8 mouse cellular contexts compared by ENCODE assay signal in the genomic region with DNA sequence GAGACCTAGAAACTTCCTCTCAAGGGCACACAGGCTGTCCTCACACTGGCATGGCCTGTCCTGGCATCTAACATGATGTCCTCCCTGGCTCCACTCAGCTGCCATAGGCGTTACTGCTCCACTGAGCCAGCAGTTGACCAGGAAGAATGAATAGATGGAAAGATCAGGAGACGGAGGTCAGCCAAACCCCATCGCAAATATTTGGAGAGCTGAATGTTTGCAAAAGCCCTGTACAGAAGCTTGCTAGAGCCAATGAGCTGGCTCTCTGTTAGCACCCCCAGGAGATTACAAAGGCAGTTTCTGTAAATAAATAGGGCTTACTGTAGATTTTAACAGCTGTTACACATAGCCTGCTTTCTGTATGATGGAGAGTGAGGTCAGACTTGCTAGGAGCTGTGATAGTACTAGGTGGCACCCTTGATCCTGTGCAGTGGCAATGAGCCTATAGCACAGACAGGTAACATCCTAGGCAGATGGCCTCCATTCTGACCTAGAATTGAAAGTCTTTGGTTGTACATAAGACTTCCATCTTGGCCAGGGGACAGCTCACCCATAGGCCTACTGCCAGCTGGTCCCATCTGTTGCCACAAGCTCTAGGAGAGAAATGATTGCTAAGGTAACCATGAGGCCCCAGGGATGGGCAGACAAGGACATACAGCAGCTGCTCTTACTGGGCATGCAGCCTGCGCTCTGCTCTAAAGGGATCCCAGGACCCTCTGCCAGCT. TPM values are rescaled to one million over a fixed set of nuclear protein-coding genes. Genes with fewer than 3 reads are reported as not detected.
DNase-seq lines count a peak whose midpoint lies in the region; ATAC-seq lines count a peak whose summit lies in the region.

No protein-coding gene starts in this region.

- no peak overlapping the region for H3K4me3 ChIP-seq in hindbrain, embryonic 14.5 days (replicated peaks; ENCODE audit: low read length)
- H3K4me3 ChIP-seq in hindbrain, embryonic 11.5 days (ENCODE audit: low read depth, low read length), result no peak overlapping the region
- H3K4me3 ChIP-seq in forebrain, embryonic 16.5 days (replicated peaks; ENCODE audit: low read length), result no peak overlapping the region
- H3K4me3 ChIP-seq in liver, embryonic 12.5 days, result no peak overlapping the region
- H3K4me3 ChIP-seq in heart, embryonic 12.5 days, result no peak overlapping the region

- 85% methylated on average over 4 of the region's 4 CpGs for WGBS in hindbrain, embryonic 14.5 days
- WGBS in hindbrain, embryonic 11.5 days, result 85% methylated on average over 4 of the region's 4 CpGs
- WGBS in forebrain, embryonic 16.5 days, result 75% methylated on average over 4 of the region's 4 CpGs
- WGBS in liver, embryonic 12.5 days (ENCODE audit: insufficient replicate concordance), result 68% methylated on average over 4 of the region's 4 CpGs
- WGBS in heart, embryonic 12.5 days, result 81% methylated on average over 4 of the region's 4 CpGs

- H3K4me1 ChIP-seq in hindbrain, embryonic 14.5 days (replicated peaks; ENCODE audit: control insufficient read depth, insufficient read depth, low read length), result no peaks in the 10 kb centered on the region
- no peaks in the 10 kb centered on the region for H3K4me1 ChIP-seq in hindbrain, embryonic 11.5 days (replicated peaks; ENCODE audit: control insufficient read depth, insufficient read depth, low read length)
- H3K4me1 ChIP-seq in forebrain, embryonic 16.5 days (replicated peaks; ENCODE audit: control insufficient read depth, insufficient read depth, low read length), result 0 out of 2 replicates have a peak, but pooled peaks cover 2% of the 10 kb centered on the region
- H3K4me1 ChIP-seq in liver, embryonic 12.5 days, result no peaks in the 10 kb centered on the region
- H3K4me1 ChIP-seq in heart, embryonic 12.5 days (replicated peaks), result no peaks in the 10 kb centered on the region

- H3K27me3 ChIP-seq in hindbrain, embryonic 14.5 days (ENCODE audit: control insufficient read depth, insufficient read depth, low read length), result no peaks in the 10 kb centered on the region
- no peaks in the 10 kb centered on the region for H3K27me3 ChIP-seq in hindbrain, embryonic 11.5 days (ENCODE audit: control insufficient read depth, insufficient read depth, low read length)
- no peaks in the 10 kb centered on the region for H3K27me3 ChIP-seq in forebrain, embryonic 16.5 days (replicated peaks; ENCODE audit: control insufficient read depth, insufficient read depth, low read length)
- H3K27me3 ChIP-seq in liver, embryonic 12.5 days (replicated peaks), result no peaks in the 10 kb centered on the region
- H3K27me3 ChIP-seq in heart, embryonic 12.5 days (replicated peaks), result no peaks in the 10 kb centered on the region

- no peaks in the 10 kb centered on the region for H3K9me3 ChIP-seq in hindbrain, embryonic 14.5 days (ENCODE audit: control insufficient read depth, low read length)
- H3K9me3 ChIP-seq in hindbrain, embryonic 11.5 days (ENCODE audit: control insufficient read depth, low read length), result no peaks in the 10 kb centered on the region
- no peaks in the 10 kb centered on the region for H3K9me3 ChIP-seq in forebrain, embryonic 16.5 days (ENCODE audit: control insufficient read depth, low read length)
- peaks cover 7% of the 10 kb centered on the region for H3K9me3 ChIP-seq in liver, embryonic 12.5 days (replicated peaks)
- peaks cover 12% of the 10 kb centered on the region for H3K9me3 ChIP-seq in heart, embryonic 12.5 days (replicated peaks)

- H3K9ac ChIP-seq in hindbrain, embryonic 14.5 days, result no peak overlapping the region
- no peak overlapping the region for H3K9ac ChIP-seq in hindbrain, embryonic 11.5 days (ENCODE audit: low read depth, low read length)
- no peak overlapping the region for H3K9ac ChIP-seq in forebrain, embryonic 16.5 days (replicated peaks; ENCODE audit: low read depth, low read length)
- no peak overlapping the region for H3K9ac ChIP-seq in liver, embryonic 12.5 days
- H3K9ac ChIP-seq in heart, embryonic 12.5 days, result no peak overlapping the region

- DNase-seq in hindbrain, embryonic 14.5 days (ENCODE audit: low spot score), result peak; percentile 47
- DNase-seq in hindbrain, embryonic 11.5 days (ENCODE audit: low spot score), result no peak
- peak; percentile 96 for DNase-seq in cerebellum, adult 11 months
- DNase-seq in retina, postnatal 7 days (ENCODE audit: low read depth, low spot score), result peak; percentile 36
- DNase-seq in spleen, postnatal 10 days (ENCODE audit: low spot score in 2 of 2), result no peak

- peak; percentile 77 for ATAC-seq in hindbrain, embryonic 14.5 days (ENCODE audit: low FRiP score)
- ATAC-seq in hindbrain, embryonic 11.5 days (ENCODE audit: low FRiP score), result no peak
- ATAC-seq in forebrain, embryonic 16.5 days, result peak; percentile 88
- ATAC-seq in liver, embryonic 12.5 days, result peak; percentile 78
- no peak for ATAC-seq in heart, embryonic 12.5 days (ENCODE audit: insufficient number of reproducible peaks, low FRiP score)

- no peak overlapping the region for H3K4me2 ChIP-seq in hindbrain, embryonic 14.5 days (replicated peaks)
- H3K4me2 ChIP-seq in hindbrain, embryonic 11.5 days (replicated peaks; ENCODE audit: low read depth, low read length), result no peak overlapping the region
- H3K4me2 ChIP-seq in forebrain, embryonic 16.5 days (ENCODE audit: low read length), result no peak overlapping the region
- H3K4me2 ChIP-seq in liver, embryonic 12.5 days, result no peak overlapping the region
- no peak overlapping the region for H3K4me2 ChIP-seq in heart, embryonic 12.5 days

- no peak overlapping the region for H3K27ac ChIP-seq in hindbrain, embryonic 14.5 days
- no peak overlapping the region for H3K27ac ChIP-seq in hindbrain, embryonic 11.5 days (ENCODE audit: low read depth, low read length)
- no peak overlapping the region for H3K27ac ChIP-seq in forebrain, embryonic 16.5 days (ENCODE audit: low read length)
- no peak overlapping the region for H3K27ac ChIP-seq in liver, embryonic 12.5 days
- H3K27ac ChIP-seq in heart, embryonic 12.5 days (ENCODE audit: poor library complexity, severe bottlenecking), result no peak overlapping the region

- H3K36me3 ChIP-seq in hindbrain, embryonic 14.5 days (replicated peaks; ENCODE audit: control insufficient read depth, insufficient read depth), result no peaks in the 10 kb centered on the region
- no peaks in the 10 kb centered on the region for H3K36me3 ChIP-seq in hindbrain, embryonic 11.5 days (ENCODE audit: control insufficient read depth, insufficient read depth, low read length)
- no peaks in the 10 kb centered on the region for H3K36me3 ChIP-seq in forebrain, embryonic 16.5 days (ENCODE audit: control insufficient read depth, insufficient read depth)
- 0 out of 2 replicates have a peak, but pooled peaks cover 3% of the 10 kb centered on the region for H3K36me3 ChIP-seq in liver, embryonic 12.5 days
- no peaks in the 10 kb centered on the region for H3K36me3 ChIP-seq in heart, embryonic 12.5 days

RNA-seq across cellular contexts. Expression of a gene that starts 49.7 kb away (rescaled TPM):
- 42.6 and 46.5 TPM in 2 replicates for polyA plus RNA-seq in hindbrain, embryonic 14.5 days (2014; fragmentation: Nextera tagmentation; extraction: Ambion mirVana)
- 125 and 136 TPM in 2 replicates for polyA plus RNA-seq in hindbrain, embryonic 11.5 days (2014; fragmentation: Nextera tagmentation; extraction: Ambion mirVana)
- 34.5 and 39.0 TPM in 2 replicates for polyA plus RNA-seq in forebrain, embryonic 16.5 days (2015; fragmentation: Nextera tagmentation; extraction: Ambion mirVana)
- 11.9 and 13.0 TPM in 2 replicates for polyA plus RNA-seq in liver, embryonic 12.5 days (2016; fragmentation: Nextera tagmentation; extraction: Ambion mirVana)
- 15.8 and 18.2 TPM in 2 replicates for polyA plus RNA-seq in heart, embryonic 12.5 days (2016; fragmentation: Nextera tagmentation; extraction: Ambion mirVana)

Comparison
In these comparisons a context has a peak if more than half of its experiments do, and no peak if none do; other contexts are left out.
1. ATAC-seq: peak in hindbrain, embryonic 14.5 days (single experiment), forebrain, embryonic 16.5 days (single experiment) and liver, embryonic 12.5 days (single experiment); none in hindbrain, embryonic 11.5 days (single experiment) and heart, embryonic 12.5 days (single experiment).
2. DNase-seq: peak in hindbrain, embryonic 14.5 days (single experiment), cerebellum, adult 11 months (single experiment) and retina, postnatal 7 days (single experiment); none in hindbrain, embryonic 11.5 days (single experiment) and spleen, postnatal 10 days (0 of 2).